Mouse (Mus musculus) MEL (cell line): ENCODE data around the gene Chpf. TPM values are rescaled to one million over a fixed set of nuclear protein-coding genes. Genes with fewer than 3 reads are reported as not detected.
A peak's percentile ranks its signal among the peaks of the same experiment; 100 is the strongest.

Source experiments
- DNase-seq: peaks from one replicate; pipeline ENCODE4 v3.0.0; 2011; ENCODE audit warnings: low read depth, low spot score
- H3K27ac ChIP-seq: 2 replicates; pipeline ENCODE4 v1.5.1; 2012; ENCODE audit warnings: low read depth, mild to moderate bottlenecking, control low read depth, low read length, moderate library complexity; ENCODE audit not compliant: control insufficient read depth
- H3K27me3 ChIP-seq, 2 experiments: fragments of 150-350 bp in 1 of 2; sonication (generic) in 1 of 2; 2 replicates each; pipeline ENCODE4 v1.6.1; 2012; ENCODE audit warnings: low read length in 2 of 2, mild to moderate bottlenecking in 2 of 2, improper control_type of control experiment in 1 of 2, moderate library complexity in 1 of 2; ENCODE audit not compliant: insufficient read depth in 2 of 2, control insufficient read depth in 1 of 2
- H3K36me3 ChIP-seq, 2 experiments: 2 replicates each; pipeline ENCODE4 v1.6.1; 2012 to 2014; ENCODE audit warnings: low read length in 2 of 2, improper control_type of control experiment in 1 of 2, inconsistent platforms in 1 of 2, mild to moderate bottlenecking in 1 of 2; ENCODE audit not compliant: insufficient read depth in 2 of 2, control insufficient read depth in 1 of 2
- H3K4me1 ChIP-seq, 2 experiments: fragments of 150-350 bp in 1 of 2; sonication (generic) in 1 of 2; 2 replicates each; pipeline ENCODE4 v1.6.1; 2012; ENCODE audit warnings: low read length in 2 of 2, improper control_type of control experiment in 1 of 2, mild to moderate bottlenecking in 1 of 2; ENCODE audit not compliant: insufficient read depth in 2 of 2, control insufficient read depth in 1 of 2
- H3K4me3 ChIP-seq, 2 experiments: fragments of 150-350 bp in 1 of 2; sonication (generic) in 1 of 2; 2 replicates each; pipeline ENCODE4 v1.5.1; 2012; ENCODE audit warnings: low read depth in 2 of 2, low read length in 2 of 2, mild to moderate bottlenecking in 2 of 2, moderate library complexity in 2 of 2, control low read depth in 1 of 2, improper control_type of control experiment in 1 of 2; ENCODE audit not compliant: control insufficient read depth in 1 of 2, insufficient read depth in 1 of 2
- H3K79me2 ChIP-seq: 2 replicates; pipeline ENCODE4 v1.6.1; 2012; ENCODE audit warnings: mild to moderate bottlenecking, low read length, moderate library complexity; ENCODE audit not compliant: control insufficient read depth, poor library complexity, insufficient read depth
- H3K9ac ChIP-seq: 2 replicates; pipeline ENCODE4 v1.6.1; 2012; ENCODE audit warnings: low read depth, mild to moderate bottlenecking, control low read depth, low read length, moderate library complexity; ENCODE audit not compliant: control insufficient read depth, poor library complexity, severe bottlenecking
- H3K9me3 ChIP-seq: fragments of 150-350 bp; sonication (generic); replicated peaks from 2 replicates; pipeline ENCODE4 v1.6.1; 2012; ENCODE audit warnings: mild to moderate bottlenecking, low read length, improper control_type of control experiment, moderate library complexity; ENCODE audit not compliant: insufficient read depth
- CTCF ChIP-seq, 3 experiments: IDR thresholded peaks in 2 of 3; conservative IDR thresholded peaks in 1 of 3; 2 replicates each; pipeline ENCODE4 v1.5.1; 2011 to 2012; ENCODE audit warnings: low read length in 3 of 3, low read depth in 2 of 3, mild to moderate bottlenecking in 2 of 3, improper control_type of control experiment in 1 of 3, inconsistent platforms in 1 of 3, mixed read lengths in 1 of 3, moderate library complexity in 1 of 3; ENCODE audit not compliant: control insufficient read depth in 1 of 3, insufficient read depth in 1 of 3, poor library complexity in 1 of 3, severe bottlenecking in 1 of 3
- ELF1 ChIP-seq: IDR thresholded peaks from 2 replicates; pipeline ENCODE4 v1.6.1; 2014; ENCODE audit warnings: low read depth, mild to moderate bottlenecking, inconsistent platforms, low read length, improper control_type of control experiment, moderate library complexity
- GABPA ChIP-seq: IDR thresholded peaks from 2 replicates; pipeline ENCODE4 v1.6.1; 2012; ENCODE audit warnings: low read depth, mild to moderate bottlenecking, inconsistent platforms, low read length, improper control_type of control experiment, moderate library complexity
- JUND ChIP-seq: IDR thresholded peaks from 2 replicates; pipeline ENCODE4 v1.6.1; 2011; ENCODE audit warnings: low read depth, mild to moderate bottlenecking, improper control_type of control experiment, low read length
- MAFK ChIP-seq: IDR thresholded peaks from 2 replicates; pipeline ENCODE4 v1.6.1; 2011; ENCODE audit warnings: low read depth, mild to moderate bottlenecking, low read length, improper control_type of control experiment, borderline replicate concordance
- MAX ChIP-seq: IDR thresholded peaks from 2 replicates; pipeline ENCODE4 v1.6.1; 2011; ENCODE audit warnings: low read length, improper control_type of control experiment
- MAZ ChIP-seq: IDR thresholded peaks from 2 replicates; pipeline ENCODE4 v1.6.1; 2012; ENCODE audit warnings: low read depth, mild to moderate bottlenecking, inconsistent platforms, low read length, improper control_type of control experiment
- MXI1 ChIP-seq: IDR thresholded peaks from 2 replicates; pipeline ENCODE4 v1.6.1; 2011; ENCODE audit warnings: mild to moderate bottlenecking, low read depth, low read length, improper control_type of control experiment
- POLR2AphosphoS2 ChIP-seq: IDR thresholded peaks from 2 replicates; pipeline ENCODE4 v1.6.1; 2011; ENCODE audit warnings: low read length, improper control_type of control experiment
- RAD21 ChIP-seq: IDR thresholded peaks from 2 replicates; pipeline ENCODE4 v1.6.1; 2011; ENCODE audit warnings: mild to moderate bottlenecking, low read depth, low read length, improper control_type of control experiment
- RCOR1 ChIP-seq: IDR thresholded peaks from 2 replicates; pipeline ENCODE4 v1.6.1; 2012; ENCODE audit warnings: low read depth, mild to moderate bottlenecking, inconsistent platforms, low read length, improper control_type of control experiment
- SIN3A ChIP-seq: IDR thresholded peaks from 2 replicates; pipeline ENCODE4 v1.6.1; 2012; ENCODE audit warnings: low read length, improper control_type of control experiment, inconsistent platforms
- SMC3 ChIP-seq: IDR thresholded peaks from 2 replicates; pipeline ENCODE4 v1.6.1; 2011; ENCODE audit warnings: low read depth, low read length, improper control_type of control experiment
- TCF12 ChIP-seq: IDR thresholded peaks from 2 replicates; pipeline ENCODE4 v1.6.1; 2014; ENCODE audit warnings: low read depth, mild to moderate bottlenecking, inconsistent platforms, low read length, improper control_type of control experiment, moderate library complexity
- USF1 ChIP-seq: IDR thresholded peaks from 2 replicates; pipeline ENCODE4 v1.6.1; 2014; ENCODE audit warnings: low read depth, mild to moderate bottlenecking, inconsistent platforms, low read length, improper control_type of control experiment, moderate library complexity
- ZC3H11A ChIP-seq: IDR thresholded peaks from 2 replicates; pipeline ENCODE4 v1.6.1; 2012; ENCODE audit warnings: low read depth, mild to moderate bottlenecking, inconsistent platforms, low read length, improper control_type of control experiment
- ZKSCAN1 ChIP-seq: IDR thresholded peaks from 2 replicates; pipeline ENCODE4 v1.6.1; 2012; ENCODE audit warnings: low read depth, mild to moderate bottlenecking, inconsistent platforms, low read length, improper control_type of control experiment, moderate library complexity
- ZNF384 ChIP-seq: IDR thresholded peaks from 2 replicates; pipeline ENCODE4 v1.6.1; 2012; ENCODE audit warnings: low read depth, mild to moderate bottlenecking, inconsistent platforms, low read length, improper control_type of control experiment
- polyA plus RNA-seq, 2 experiments: library from polyadenylated mRNA; stranded (reverse) in 1 of 2; unstranded in 1 of 2; fragments of >175 nt in 1 of 2; fragments of >200 nt in 1 of 2; gene quantifications; 2 replicates each; pipeline versions ENCODE4 v1.2.1 to v1.2.4; 2012; ENCODE audit warnings: low replicate concordance in 2 of 2, low read depth in 1 of 2; ENCODE audit not compliant: insufficient read length in 2 of 2, insufficient read depth in 1 of 2, missing spikeins in 1 of 2
- total RNA-seq: library from RNA; depleted of rRNA; stranded (reverse); fragments of 300-350 nt; gene quantifications from 2 replicates; pipeline ENCODE4 v1.2.3, GENCODE M21; 2012; rRNA removed

Chpf gene
- total and polyA plus RNA-seq, 3 experiments: 32.3 to 49.0 TPM; not detected in 1

- TF ChIP-seq MAZ (peak; percentile 68; the same call in 1 of the 2 replicates), GABPA (no peak), ELF1 (peak; percentile 100)
Measured at GRCm38 (mm10) chr1:75435475-75436328, 43.4 kb downstream of the Chpf start, which contains the start of gene Gmppa (continued).

- peak; percentile 32; the same call in 1 of the 2 replicates for TF ChIP-seq MXI1
- TF ChIP-seq ZNF384: peak; percentile 84
- TF ChIP-seq CTCF (IDR thresholded peaks at IDR 0.05 in 2 of 3, conservative IDR thresholded peaks at IDR 0.05 in 1 of 3; ENCODE audit: control insufficient read depth in 1 of 3, insufficient read depth in 1 of 3, low read depth in 2 of 3, low read length in 3 of 3, poor library complexity in 1 of 3, severe bottlenecking in 1 of 3): peak; percentile 67 to 92 (median 90)
- TF ChIP-seq USF1: no peak
- TF ChIP-seq ZC3H11A: peak; percentile 20; the same call in 1 of the 2 replicates
- no peak for TF ChIP-seq JUND
- peak; percentile 32 for TF ChIP-seq RAD21
- 0 out of 2 replicates have a peak, but pooled peaks have one; percentile 4 for TF ChIP-seq RCOR1
- TF ChIP-seq POLR2AphosphoS2: no peak
- TF ChIP-seq MAX: peak; percentile 43
- peak; percentile 25; the same call in 1 of the 2 replicates for TF ChIP-seq SIN3A
- TF ChIP-seq SMC3: peak; percentile 55
- peak; percentile 40; the same call in 1 of the 2 replicates for TF ChIP-seq MAFK
- 0 out of 2 replicates have a peak, but pooled peaks have one; percentile 10 for TF ChIP-seq TCF12
- peak; percentile 88 for TF ChIP-seq ZKSCAN1
- Histone ChIP-seq H3K4me3 (peak overlapping the region in 1 of 2 experiments; percentile 44; a peak in 1 of 4 replicates), H3K79me2 (no peaks in the 10 kb centered on the region), H3K27me3 (no peaks in the 10 kb centered on the region), H3K9me3 (no peaks in the 10 kb centered on the region), H3K9ac (no peak overlapping the region), H3K4me1 (0 out of 4 replicates have a peak, but pooled peaks cover 0 to 2% of the 10 kb centered on the region in 2 experiments), H3K27ac (no peak overlapping the region), H3K36me3 (no peaks in the 10 kb centered on the region)
- DNase-seq: peak; percentile 69
Measured at GRCm38 (mm10) chr1:75425796-75426471, 53.2 kb downstream of the Chpf start.

Other genes starting within 250 kb of the Chpf start
- 0.46 and 0.58 TPM in 2 replicates for gene A630095N17Rik, start 247.2 kb downstream of the Chpf start, total RNA-seq
- under 1 TPM in 1 of 2 experiments, not detected in 1; 0.82 TPM for gene A630095N17Rik, start 247.2 kb downstream of the Chpf start, polyA plus RNA-seq
- 10.3 and 12.9 TPM in 2 replicates for gene Dnajb2, start 242.9 kb downstream of the Chpf start, total RNA-seq
- 10 to 100 TPM in 1 of 2 experiments, not detected in 1; 18.9 TPM for gene Dnajb2, start 242.9 kb downstream of the Chpf start, polyA plus RNA-seq
- gene Ptprn, start 214.8 kb downstream of the Chpf start, total RNA-seq: not detected in 2 replicates
- under 1 TPM in 1 of 2 experiments, not detected in 1; 0.13 TPM for gene Ptprn, start 214.8 kb downstream of the Chpf start, polyA plus RNA-seq
- gene Resp18, start 200.9 kb downstream of the Chpf start, total RNA-seq: not detected in 2 replicates
- gene Resp18, start 200.9 kb downstream of the Chpf start, polyA plus RNA-seq: not detected
- gene Dnpep, start 161.3 kb downstream of the Chpf start, total RNA-seq: 34.7 and 35.9 TPM in 2 replicates
- gene Dnpep, start 161.3 kb downstream of the Chpf start, polyA plus RNA-seq: 10 to 100 TPM in 1 of 2 experiments, not detected in 1; 59.3 TPM
- 4.6 and 7.2 TPM in 2 replicates for gene Des, start 119.0 kb downstream of the Chpf start, total RNA-seq
- 1 to 10 TPM in 1 of 2 experiments, not detected in 1; 7.0 TPM for gene Des, start 119.0 kb downstream of the Chpf start, polyA plus RNA-seq
- 1.7 and 1.8 TPM in 2 replicates for gene Speg, start 104.0 kb downstream of the Chpf start, total RNA-seq
- 1 to 10 TPM in 1 of 2 experiments, not detected in 1; 9.5 TPM for gene Speg, start 104.0 kb downstream of the Chpf start, polyA plus RNA-seq
- 63.8 and 65.0 TPM in 2 replicates for gene Gmppa, start 43.4 kb downstream of the Chpf start, total RNA-seq
- gene Gmppa, start 43.4 kb downstream of the Chpf start, polyA plus RNA-seq: 100 to 1,000 TPM in 1 of 2 experiments, not detected in 1; 145 TPM
- 0.19 TPM in 1 of 2 replicates, not detected in the other for gene Asic4, start 28.9 kb downstream of the Chpf start, total RNA-seq
- under 1 TPM in 1 of 2 experiments, not detected in 1; 0.18 TPM for gene Asic4, start 28.9 kb downstream of the Chpf start, polyA plus RNA-seq
- gene Tmem198, start 225 bp upstream of the Chpf start, total RNA-seq: 0.33 and 0.65 TPM in 2 replicates
- gene Tmem198, start 225 bp upstream of the Chpf start, polyA plus RNA-seq: 1 to 10 TPM in 1 of 2 experiments, not detected in 1; 1.4 TPM
- 0.08 TPM in 1 of 2 replicates, not detected in the other for gene Obsl1, start 27.1 kb upstream of the Chpf start, total RNA-seq
- 1 to 10 TPM in 1 of 2 experiments, not detected in 1; 1.2 TPM for gene Obsl1, start 27.1 kb upstream of the Chpf start, polyA plus RNA-seq
- gene Inha, start 27.8 kb upstream of the Chpf start, total RNA-seq: not detected in 2 replicates
- not detected for gene Inha, start 27.8 kb upstream of the Chpf start, polyA plus RNA-seq
- 9.7 and 10.2 TPM in 2 replicates for gene Stk11ip, start 42.2 kb upstream of the Chpf start, total RNA-seq
- 10 to 100 TPM in 1 of 2 experiments, not detected in 1; 29.4 TPM for gene Stk11ip, start 42.2 kb upstream of the Chpf start, polyA plus RNA-seq
- not detected in 2 replicates for gene Slc4a3, start 67.0 kb upstream of the Chpf start, total RNA-seq
- not detected for gene Slc4a3, start 67.0 kb upstream of the Chpf start, polyA plus RNA-seq